Mouse (Mus musculus): ENCODE measurements around the gene Fastkd1.

- TF ChIP-seq CTCF (IDR thresholded peaks at IDR 0.05; ENCODE audit: low read depth), result no peak
- no peak for TF ChIP-seq EP300 (IDR thresholded peaks at IDR 0.05; ENCODE audit: low read depth)
Observed at GRCm38 (mm10) chr2:69713626-69714014, 304 bp upstream of the Fastkd1 start.
